Mouse (Mus musculus) gastrocnemius, postnatal 4 days (tissue): ENCODE measurements around the gene Olr1. TPM values are rescaled to one million over a fixed set of nuclear protein-coding genes. Genes with fewer than 3 reads are reported as not detected.
A peak's percentile ranks its signal among the peaks of the same experiment; 100 is the strongest.
"Not testable (repeated sequence)": the region's sequence is repeated elsewhere in the genome, so short reads cannot be mapped to it uniquely, and the experiment has no call there.

ENCODE experiments used
- DNase-seq, 2 experiments: peaks; one replicate each; pipeline ENCODE4 v3.0.0; 2021 to 2022; ENCODE audit warnings: low spot score in 2 of 2, mixed read lengths in 2 of 2
- total RNA-seq, 2 experiments: library from RNA; stranded (reverse); gene quantifications; 2 replicates each; pipeline ENCODE4 v1.2.3; 2021

The Olr1 gene
- total RNA-seq, 2 experiments from 2014 or later, result not detected

DNA sequence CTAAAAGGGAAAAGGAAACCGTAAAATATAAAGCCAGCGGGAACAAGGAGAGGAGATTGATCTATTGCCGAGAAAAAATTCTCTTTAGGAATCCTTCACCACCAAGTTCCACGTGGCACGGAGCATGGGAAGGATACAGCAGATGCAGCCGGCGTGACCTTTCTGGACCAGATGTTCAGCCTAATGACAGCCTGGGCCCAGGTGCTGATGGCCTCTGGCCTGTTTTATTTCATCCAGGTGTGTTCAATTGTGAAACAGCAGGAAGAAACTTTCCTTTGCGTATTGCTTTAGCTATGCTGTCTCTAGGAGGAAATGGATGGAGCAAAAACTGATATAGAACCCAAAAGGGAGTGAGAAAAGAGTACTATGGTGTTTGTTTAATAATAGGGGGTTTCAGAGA lies 5.9 kb upstream of the Olr1 start:
- DNase-seq, result no peak

DNA sequence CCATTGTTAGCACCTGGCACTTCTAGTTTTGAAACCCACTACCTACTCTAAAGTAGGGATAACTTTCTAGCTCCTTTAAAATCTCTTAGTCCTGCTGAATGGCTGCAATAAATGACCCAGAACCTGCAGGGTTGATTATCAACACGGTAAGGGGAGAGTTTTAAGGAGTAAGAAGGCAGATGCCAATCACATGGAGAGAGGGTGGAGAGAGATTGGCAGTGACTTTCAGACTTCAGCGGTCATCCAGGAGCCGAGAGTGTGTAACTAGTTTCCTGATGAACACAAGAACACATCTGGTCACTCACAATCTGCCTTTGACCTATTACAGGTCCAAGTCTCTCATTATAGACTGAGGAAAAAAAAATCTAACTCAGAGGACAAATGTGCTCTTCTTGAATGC lies 5.4 kb upstream of the Olr1 start, which contains the start of gene Tmem52b:
Gene Tmem52b, plus strand, starts transcription at position 189 of the 400 bp plus-strand sequence.
- DNase-seq, result no peak

DNA sequence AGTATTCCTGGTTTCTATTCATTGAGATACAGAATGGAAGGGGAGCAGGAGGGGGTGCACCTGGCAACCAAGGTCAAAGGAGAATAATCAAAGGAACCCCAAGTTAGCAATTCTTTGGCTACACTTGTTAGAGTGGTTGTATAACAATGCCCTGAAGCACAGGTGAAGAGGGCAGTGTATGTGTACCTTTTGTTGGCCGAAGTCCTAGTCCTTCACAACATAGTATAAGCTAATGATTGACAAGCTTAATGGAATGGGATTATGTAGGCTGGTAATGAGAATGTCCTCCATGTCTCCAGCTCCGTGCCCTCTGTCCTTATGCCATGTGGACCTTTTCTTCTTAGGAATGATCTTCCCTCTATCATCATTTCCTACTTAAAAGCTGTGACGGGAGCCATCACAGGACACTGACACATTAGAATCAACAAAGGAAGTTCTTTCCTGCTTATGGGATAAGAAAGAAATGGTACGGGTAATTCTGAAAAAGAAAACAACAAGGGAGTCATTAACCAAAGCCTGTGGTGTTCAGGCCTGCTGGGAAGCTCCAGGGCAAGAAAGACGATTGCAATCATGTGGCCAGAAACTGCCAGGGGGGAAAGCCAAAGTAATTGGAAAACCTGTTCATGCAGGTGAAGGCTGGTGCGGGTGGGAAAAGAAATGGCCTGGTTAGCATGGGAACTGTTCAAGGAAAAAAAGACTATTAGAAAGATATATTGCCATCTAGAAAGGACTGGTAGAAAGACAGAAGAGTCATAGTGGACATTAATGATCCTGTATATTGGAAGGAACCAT lies 3.4 kb upstream of the Olr1 start:
- DNase-seq, result no peak

DNA sequence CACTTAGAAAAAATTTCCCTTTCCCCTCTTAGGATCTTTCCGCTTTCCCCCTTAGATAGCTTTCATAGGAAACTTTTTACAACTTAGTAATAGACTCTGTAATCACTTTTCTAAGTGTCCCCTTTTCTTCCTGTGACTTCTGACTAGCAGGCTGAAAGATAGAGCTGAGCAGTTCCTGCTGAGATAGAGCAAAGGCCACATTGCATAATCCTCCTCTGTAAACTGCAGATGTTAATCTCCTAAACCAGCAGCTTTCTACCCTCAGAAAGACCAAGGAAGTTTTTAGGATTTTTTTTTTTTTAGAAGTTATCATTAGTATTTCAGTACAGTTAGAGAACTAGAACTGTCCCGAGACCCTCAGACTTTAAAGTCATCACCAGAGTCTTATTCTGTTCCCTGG lies 3.5 kb downstream of the Olr1 start:
- no peak for DNase-seq

DNA sequence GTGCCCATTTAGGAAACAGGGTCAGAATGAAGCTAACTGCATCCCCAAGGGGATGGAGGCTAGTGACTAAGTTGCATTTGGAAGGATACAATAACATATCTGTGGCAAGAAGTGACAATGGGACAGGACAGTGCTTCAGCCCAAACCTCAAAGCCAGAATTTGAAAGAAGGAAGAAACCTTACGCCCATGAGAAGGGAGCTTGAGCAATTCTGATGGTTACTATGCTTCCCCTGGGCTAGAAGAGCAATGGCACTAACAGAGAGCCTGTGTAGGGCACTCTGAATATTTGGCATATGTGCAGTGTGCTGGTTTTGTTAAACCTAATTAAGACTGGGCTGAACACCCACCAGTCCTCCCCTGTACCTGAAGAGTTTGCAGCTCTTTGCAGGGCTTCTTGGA lies 7.4 kb downstream of the Olr1 start:
- not testable (repeated sequence) for DNase-seq

DNA sequence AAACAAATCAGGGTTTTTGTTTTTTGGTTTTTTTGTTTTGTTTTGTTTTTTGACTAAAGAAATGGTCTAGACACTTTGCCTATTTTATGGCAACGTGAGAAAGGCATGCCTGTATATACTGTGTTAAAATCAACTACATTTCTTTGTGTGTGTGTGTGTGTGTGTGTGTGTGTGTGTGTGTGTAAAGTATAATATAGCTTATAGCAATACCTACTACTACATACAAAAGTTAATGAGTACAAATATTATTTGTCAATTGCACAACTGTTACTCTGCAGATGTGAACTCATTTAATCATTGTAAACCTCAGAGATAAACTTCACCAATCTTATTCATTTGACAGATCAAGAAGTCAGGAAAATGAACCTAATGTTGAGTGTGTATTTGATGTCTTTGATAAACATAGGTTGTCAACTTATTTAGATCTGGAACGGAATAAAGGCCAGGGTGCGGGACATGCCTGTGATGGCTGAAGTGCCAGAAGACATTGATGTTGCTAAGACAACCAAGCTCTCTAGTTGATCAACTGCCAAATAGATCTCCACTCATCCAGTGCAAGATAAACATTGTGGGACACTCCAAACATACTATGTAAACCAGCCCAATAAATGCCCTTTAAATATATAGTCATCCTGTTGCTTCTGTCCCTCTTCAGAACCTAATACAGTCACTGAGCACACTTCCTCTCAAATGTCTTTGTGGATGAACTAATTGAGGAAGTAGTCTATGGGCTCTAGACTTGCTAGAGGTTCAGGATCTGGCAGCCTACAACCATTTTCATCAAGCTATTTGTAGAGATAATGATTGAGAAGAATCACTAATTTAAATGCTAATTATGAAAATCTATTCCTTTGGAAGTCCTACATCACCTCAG lies 9.4 kb downstream of the Olr1 start:
- DNase-seq, result no peak

DNA sequence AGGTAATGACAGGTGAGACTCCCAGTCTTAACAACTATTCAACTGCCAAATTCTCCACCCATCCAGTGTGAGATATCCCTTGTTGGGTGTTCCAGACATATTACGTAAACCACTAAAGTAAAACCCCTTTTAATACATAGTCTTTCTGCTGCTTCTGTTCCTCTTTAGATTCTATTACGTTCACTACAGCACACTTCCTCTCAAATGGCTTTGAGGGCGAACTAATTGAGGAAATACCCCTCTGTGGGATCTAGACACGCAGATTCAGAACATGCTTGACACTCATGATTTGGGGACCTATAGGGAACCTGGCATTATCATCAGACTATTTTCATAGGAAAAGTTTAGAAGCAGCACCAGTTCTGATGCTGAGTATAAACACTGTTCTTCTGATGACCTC lies 12.0 kb downstream of the Olr1 start:
- no peak for DNase-seq

DNA sequence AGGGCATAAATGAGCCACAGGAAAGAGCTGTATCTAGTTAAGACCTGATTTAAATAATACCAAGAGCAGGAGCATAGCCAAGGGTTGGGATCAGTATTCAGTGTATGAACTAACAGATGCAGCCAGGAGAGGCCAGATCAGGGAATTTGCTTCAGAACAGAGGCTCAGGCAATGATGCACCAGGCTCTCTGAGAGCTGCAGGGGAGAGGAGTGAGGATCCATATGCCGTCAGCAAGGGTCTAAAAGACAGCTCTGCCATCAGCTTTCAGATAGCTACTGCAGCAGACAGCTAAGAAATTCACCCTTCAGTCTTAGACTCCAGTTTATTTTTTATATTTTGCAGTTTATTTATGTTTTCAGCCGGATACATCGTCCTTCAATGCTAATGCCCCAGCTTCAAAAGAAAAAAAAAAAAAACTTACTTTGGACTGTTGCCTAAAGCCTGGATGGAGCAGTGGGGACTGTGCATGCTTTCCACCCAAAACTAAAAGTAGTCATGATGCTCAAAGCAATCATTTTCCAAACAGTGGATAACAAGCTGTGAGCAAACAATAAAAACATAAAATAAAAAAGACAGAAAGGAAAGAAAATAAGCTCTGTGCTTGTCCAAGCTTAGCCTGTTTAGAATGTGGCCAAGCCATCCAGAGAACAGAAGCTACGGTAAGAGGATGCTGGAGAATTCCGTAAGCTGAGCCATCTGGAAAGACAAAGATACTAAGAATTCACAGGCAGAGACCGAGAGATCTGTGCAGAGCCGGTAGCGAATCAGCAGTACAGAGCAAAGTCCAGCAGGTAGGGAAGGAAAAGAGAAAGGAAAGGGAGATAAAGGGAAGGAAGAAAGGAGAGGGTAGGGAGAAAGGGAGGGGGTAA lies 26.6 kb downstream of the Olr1 start:
- DNase-seq, result peak in 1 of 2 experiments; percentile 9

DNA sequence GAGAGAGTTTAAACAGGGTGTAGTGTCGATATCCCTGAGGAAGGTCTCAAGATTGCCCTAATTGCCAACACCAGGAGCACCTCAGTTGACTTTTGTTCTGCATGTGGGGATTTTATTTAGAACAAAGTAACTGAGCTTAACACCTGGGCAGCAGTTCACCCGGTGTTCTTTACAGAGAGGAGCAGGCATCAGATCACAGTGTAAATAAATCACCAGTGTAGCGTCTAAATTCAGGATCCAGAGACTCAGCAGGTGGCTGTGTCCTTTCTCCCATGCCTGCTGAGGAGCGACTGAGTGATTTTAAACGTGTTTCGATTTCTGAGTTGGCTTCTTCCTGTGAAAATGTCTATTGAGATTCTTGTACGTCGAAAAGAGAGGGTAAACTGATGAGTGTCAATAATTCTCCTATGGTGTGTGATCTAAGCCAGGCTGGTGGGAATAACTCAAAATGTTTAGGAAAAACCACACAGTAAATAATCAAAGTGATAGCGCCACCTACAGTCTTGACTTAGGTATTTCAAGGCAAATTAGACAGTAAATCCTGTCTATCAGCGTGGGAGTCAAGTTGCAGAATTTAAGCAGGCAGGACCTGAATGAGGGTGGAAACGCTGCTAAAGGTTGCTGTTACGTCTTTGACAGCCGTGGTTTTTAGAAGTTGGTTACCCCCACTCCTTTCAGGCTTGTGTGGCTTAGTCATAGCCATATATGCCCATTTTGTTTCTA lies 30.4 kb downstream of the Olr1 start:
- DNase-seq, result peak in 1 of 2 experiments; percentile 10

DNA sequence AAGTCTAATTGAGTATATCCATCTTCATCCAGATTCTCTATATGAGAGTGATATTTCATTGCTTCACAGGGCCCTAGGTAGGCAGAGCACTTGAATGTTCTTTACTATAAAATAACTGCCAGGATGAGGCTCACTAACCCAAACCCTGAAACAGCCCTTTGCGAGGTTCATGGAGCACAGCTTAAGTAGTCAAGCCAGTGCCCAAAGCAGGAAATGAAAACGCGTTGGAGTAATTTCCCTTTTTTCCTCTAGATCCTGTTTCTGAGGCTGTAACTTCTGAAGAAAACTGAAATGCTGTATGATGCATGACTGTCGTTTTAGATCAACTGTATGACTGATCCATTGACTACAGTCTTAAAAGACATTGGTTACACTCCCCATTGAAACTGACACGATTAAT lies 34.3 kb downstream of the Olr1 start:
- no peak for DNase-seq

DNA sequence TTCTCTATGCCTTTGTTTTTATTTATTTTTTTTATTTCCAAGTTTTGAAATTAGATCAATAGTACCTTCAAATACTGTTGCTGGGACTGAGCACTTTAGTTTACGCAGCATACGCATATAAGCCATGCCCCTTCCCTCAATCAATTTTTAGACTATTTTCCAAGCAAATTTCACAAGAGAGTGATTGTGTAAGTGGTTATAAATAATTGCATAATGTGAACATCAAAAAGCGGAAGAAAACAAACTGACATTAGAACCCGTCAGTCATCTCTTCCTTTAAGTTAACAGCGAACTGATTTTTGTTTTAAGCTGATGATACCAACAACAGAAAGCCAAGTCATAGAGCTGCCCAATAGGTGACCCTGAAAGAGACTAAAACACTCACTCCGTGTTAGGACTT lies 35.6 kb downstream of the Olr1 start:
- DNase-seq, result no peak

DNA sequence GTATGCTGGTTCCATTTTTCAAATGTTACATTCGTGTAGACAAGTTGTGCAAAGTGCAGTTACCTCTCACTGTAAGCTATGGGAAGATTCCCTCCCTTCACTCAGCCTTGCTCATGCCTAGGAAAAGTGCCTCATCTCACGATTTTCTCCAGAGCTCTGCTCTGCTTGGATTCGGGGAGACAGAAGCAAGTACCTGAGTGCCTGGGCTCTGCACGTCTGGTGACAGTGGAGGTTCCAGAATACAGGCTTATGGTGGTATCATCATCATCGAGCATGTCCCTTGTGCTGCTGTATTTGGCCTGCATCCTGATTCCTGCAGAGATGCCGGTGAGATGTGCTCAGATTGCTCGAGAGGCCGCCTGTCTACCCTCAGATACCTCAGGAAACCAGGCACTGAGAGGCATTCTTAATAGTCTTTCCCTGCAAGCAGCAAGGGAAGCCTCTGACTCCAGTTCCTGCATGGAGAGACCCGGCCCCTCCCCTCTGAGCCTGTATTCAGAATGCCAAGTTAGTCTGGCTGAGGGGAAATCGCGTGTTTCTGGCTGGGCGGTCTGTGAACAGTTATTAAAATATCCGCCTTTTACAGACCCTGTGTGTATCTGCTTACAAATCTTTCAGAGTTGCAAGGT lies 55.4 kb downstream of the Olr1 start, which contains the start of gene Clec1a:
Gene Clec1a, minus strand, starts transcription at position 590 of the 629 bp plus-strand sequence.
- DNase-seq, result peak; percentile 28 to 42

DNA sequence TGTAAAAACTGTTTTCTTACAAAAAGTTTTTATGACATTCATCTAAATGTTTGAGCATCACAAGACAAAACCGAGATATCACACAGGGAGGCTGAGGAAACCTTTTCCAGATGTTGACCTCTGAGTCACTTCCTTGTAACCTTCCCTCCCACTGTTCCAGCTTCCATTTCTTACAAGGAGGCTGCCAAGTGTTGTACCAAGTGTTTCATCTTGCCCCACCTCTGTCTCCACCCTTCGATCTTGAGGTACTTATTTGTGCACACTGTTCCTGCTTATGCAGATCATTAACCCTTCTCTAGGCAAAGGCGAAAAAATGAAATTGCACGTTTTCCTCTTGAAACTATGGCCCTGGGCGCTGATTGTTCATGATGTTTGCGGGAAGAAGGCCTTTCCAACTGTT lies 57.2 kb downstream of the Olr1 start:
- DNase-seq, result no peak

DNA sequence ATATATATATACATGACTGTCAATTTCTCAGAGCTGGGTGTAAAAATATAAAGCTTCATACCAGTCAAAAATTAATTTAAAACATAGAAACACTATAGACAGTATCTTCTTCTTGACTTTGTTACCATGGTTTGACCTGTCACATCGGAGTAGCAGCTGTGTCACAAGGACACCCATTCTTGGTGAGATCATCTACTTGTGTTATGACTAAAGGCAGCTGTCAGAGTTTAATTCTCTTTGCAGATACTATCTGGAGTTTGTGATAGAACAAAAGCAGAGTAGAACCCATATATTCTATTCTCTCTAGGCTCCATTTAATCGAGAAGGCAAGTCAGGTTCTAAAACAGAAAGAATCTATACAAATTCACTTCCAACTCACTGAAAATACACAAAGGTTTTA lies 68.9 kb downstream of the Olr1 start:
- no peak for DNase-seq

DNA sequence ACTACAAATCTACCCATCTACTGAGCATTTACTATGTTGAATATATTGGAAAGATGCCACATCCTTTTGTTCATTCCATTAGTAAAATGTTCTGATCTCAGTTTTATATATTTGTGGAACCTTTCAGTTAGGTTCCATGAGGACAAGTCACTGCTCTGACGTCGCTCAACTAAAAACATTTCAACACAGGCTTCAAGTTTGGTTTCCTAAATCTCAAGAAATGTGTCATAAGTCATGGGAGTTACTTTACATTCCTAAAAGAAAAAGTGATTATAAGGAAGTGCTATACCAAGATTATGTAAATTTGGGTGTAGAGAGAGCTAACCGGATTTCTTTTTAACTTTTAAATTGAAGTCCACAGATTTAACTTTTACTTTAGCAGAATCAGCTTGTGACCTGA lies 70.9 kb downstream of the Olr1 start:
- no peak for DNase-seq

Other genes with a start within 250 kb of the Olr1 start
- gene Cd69, start 231.7 kb downstream of the Olr1 start, total RNA-seq, result under 1 TPM; 0.18 to 0.34 TPM
- gene 4922502D21Rik, start 175.4 kb downstream of the Olr1 start, total RNA-seq, result not detected
- under 1 TPM; 0.31 to 0.44 TPM for gene Clec12a, start 164.5 kb downstream of the Olr1 start, total RNA-seq
- under 1 TPM; 0.34 to 0.54 TPM for gene Clec12b, start 121.3 kb downstream of the Olr1 start, total RNA-seq
- under 1 TPM; 0.34 to 0.71 TPM for gene Clec1b, start 109.9 kb downstream of the Olr1 start, total RNA-seq
- gene Clec9a, start 98.3 kb downstream of the Olr1 start, total RNA-seq, result not detected
- 1 to 10 TPM; 5.9 to 6.2 TPM for gene Clec1a, start 55.2 kb downstream of the Olr1 start, total RNA-seq
- gene Tmem52b, start 5.4 kb upstream of the Olr1 start, total RNA-seq, result not detected
- 10 to 100 TPM; 30.7 to 31.3 TPM for gene Gabarapl1, start 26.0 kb upstream of the Olr1 start, total RNA-seq
- not detected for gene Klre1, start 70.7 kb upstream of the Olr1 start, total RNA-seq
- not detected for gene Klrd1, start 84.6 kb upstream of the Olr1 start, total RNA-seq
- not detected for gene Klrk1, start 116.7 kb upstream of the Olr1 start, total RNA-seq
- not detected for gene Klrc3, start 136.2 kb upstream of the Olr1 start, total RNA-seq
- gene Klrc2, start 153.5 kb upstream of the Olr1 start, total RNA-seq, result not detected
- gene Klrc1, start 171.8 kb upstream of the Olr1 start, total RNA-seq, result not detected
- not detected for gene Klri1, start 210.0 kb upstream of the Olr1 start, total RNA-seq
- not detected for gene Klri2, start 233.3 kb upstream of the Olr1 start, total RNA-seq